Mouse (Mus musculus) embryonic fibroblast, embryonic 13.5 days (primary cell): ENCODE results near the gene Ppp1r13l.

ENCODE experiments used
- CTCF ChIP-seq: IDR thresholded peaks from 2 replicates; pipeline ENCODE4 v1.5.1; 2011; ENCODE audit warnings: mild to moderate bottlenecking, control low read depth, low read length, moderate library complexity, borderline replicate concordance; ENCODE audit not compliant: insufficient read depth
- POLR2A ChIP-seq: IDR thresholded peaks from 2 replicates; pipeline ENCODE4 v1.6.1; 2011; ENCODE audit warnings: low read depth, mild to moderate bottlenecking, control low read depth, low read length, moderate library complexity

DNA sequence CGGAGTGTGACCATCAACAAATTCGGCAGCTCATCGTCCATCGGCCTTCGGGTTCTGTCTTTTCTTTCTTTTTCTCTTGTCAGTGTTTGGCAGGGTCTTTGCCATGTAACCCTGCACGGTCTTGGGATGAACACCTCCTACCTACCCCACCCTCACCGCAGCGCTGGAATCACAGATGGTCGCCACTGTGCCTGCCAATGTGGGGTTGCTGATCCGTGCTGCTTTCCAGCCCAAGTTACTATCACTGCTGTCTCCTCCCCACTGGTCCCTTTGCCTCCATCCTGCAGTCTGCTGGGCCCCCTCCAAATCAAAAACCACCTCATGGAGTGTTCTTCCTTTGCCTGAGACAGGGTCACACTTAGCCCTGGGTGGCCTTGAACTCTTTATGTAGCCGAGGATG lies 35.3 kb upstream of the Ppp1r13l start:
- TF ChIP-seq CTCF (no peak), POLR2A (no peak)
